In the genomic region with DNA sequence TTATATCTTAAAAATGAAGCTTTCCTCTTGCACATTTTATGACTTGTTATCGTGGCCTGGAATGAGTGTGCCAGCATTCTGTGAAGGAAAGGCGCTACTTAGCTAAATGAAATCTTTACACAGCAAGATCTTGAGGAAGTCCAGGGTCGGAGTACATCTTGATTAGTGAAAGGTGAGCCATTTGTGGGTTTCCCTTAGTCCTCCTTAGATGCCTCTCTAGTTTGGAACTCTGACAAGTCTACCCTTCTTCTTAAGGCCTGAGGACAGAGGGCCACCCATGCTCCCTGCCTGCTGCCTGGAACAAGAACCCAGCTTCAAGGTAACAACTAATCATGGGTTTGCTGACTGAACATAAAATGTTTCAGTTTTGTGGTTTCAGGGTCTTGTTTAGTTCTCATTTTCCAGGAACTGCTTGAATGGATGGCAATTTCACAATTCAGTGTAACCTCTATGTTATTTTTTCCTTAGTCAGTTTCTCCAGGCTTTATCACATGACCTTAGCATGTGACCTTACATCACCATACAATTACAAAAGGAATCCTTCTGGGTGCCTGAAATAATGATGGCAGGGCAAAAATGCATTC, we compare ENCODE assay signal across 21 mouse cellular contexts.
A peak's percentile ranks its signal among the peaks of the same experiment; 100 is the strongest.
DNase-seq lines count a peak whose midpoint lies in the region; ATAC-seq and TF ChIP-seq lines count a peak whose summit lies in the region.
"Had no signal": no experiment of that assay in that cellular context is flagged by ENCODE, and none has a peak within 500 bp of the region (broad histone marks: within the 10 kb centered on the region; RNA-seq: fewer than 3 reads in every experiment).

No protein-coding gene starts in this region.

- H3K27ac ChIP-seq in embryonic facial prominence, embryonic 14.5 days (replicated peaks; ENCODE audit: low read depth, low read length): no peak overlapping the region
- H3K27ac ChIP-seq in embryonic facial prominence, embryonic 10.5 days (replicated peaks): no peak overlapping the region
- peak overlapping the region; percentile 79 for H3K27ac ChIP-seq in intestine, embryonic 16.5 days (ENCODE audit: low read length)
- H3K27ac ChIP-seq: forebrain, embryonic 10.5 days; hindbrain, embryonic 10.5 days; limb, embryonic 12.5 days; liver, embryonic 13.5 days; stomach, postnatal 0 days had no signal

- no peak for TF ChIP-seq CTCF in lung, adult 2 months (IDR thresholded peaks at IDR 0.05; ENCODE audit: insufficient read depth, low read length)

- peak; percentile 53 for DNase-seq in embryonic facial prominence, embryonic 14.5 days (ENCODE audit: low spot score)
- DNase-seq in embryonic facial prominence, embryonic 10.5 days (ENCODE audit: low spot score): no peak
- peak; percentile 32 for DNase-seq in lung, postnatal 36 days
- DNase-seq in lung, adult 2 months: no peak
- DNase-seq in left cerebral cortex, adult 8-10 months (ENCODE audit: low spot score in 2 of 2): no peak
- DNase-seq in ovary, postnatal 14 days (ENCODE audit: low spot score): no peak
- DNase-seq: adrenal gland, adult 8-10 months; cerebellum, adult 9-11 months; forebrain, postnatal 0 days; kidney, postnatal 4 days; layer of hippocampus, adult 9-11 months; liver, embryonic 13.5 days; lung, postnatal 10 days; right cerebral cortex, adult 18-20 months had no signal

- H3K9ac ChIP-seq in embryonic facial prominence, embryonic 14.5 days (ENCODE audit: low read depth, low read length): no peak overlapping the region
- H3K9ac ChIP-seq in intestine, embryonic 16.5 days (ENCODE audit: low read depth, low read length): no peak overlapping the region
- H3K9ac ChIP-seq: forebrain, postnatal 0 days; limb, embryonic 12.5 days; liver, embryonic 13.5 days had no signal

- no peak; the same call in 1 of the 2 replicates for ATAC-seq in embryonic facial prominence, embryonic 14.5 days (ENCODE audit: low read depth)
- ATAC-seq in intestine, embryonic 16.5 days: peak; percentile 36
- no peak for ATAC-seq in monocyte, adult 5-6 weeks (replicated peaks; ENCODE audit: insufficient number of reproducible peaks, low FRiP score, low TSS enrichment, poor library complexity, severe bottlenecking)
- ATAC-seq: forebrain, postnatal 0 days; midbrain, embryonic 16.5 days had no signal

- no peaks in the 10 kb centered on the region for H3K4me1 ChIP-seq in embryonic facial prominence, embryonic 14.5 days (ENCODE audit: control insufficient read depth, insufficient read depth, low read length)
- H3K4me1 ChIP-seq in embryonic facial prominence, embryonic 10.5 days: no peaks in the 10 kb centered on the region
- H3K4me1 ChIP-seq in lung, adult 2 months (ENCODE audit: control insufficient read depth, insufficient read depth, low read length): no peaks in the 10 kb centered on the region
- peaks cover 10% of the 10 kb centered on the region; the same call in 1 of the 2 replicates for H3K4me1 ChIP-seq in intestine, embryonic 16.5 days (ENCODE audit: control insufficient read depth, insufficient read depth, low read length)
- H3K4me1 ChIP-seq: forebrain, embryonic 10.5 days; hindbrain, embryonic 10.5 days; limb, embryonic 12.5 days had no signal

- H3K4me2 ChIP-seq in embryonic facial prominence, embryonic 14.5 days (ENCODE audit: low read depth, low read length): no peak overlapping the region
- H3K4me2 ChIP-seq in intestine, embryonic 16.5 days (ENCODE audit: low read depth, low read length): no peak overlapping the region
- H3K4me2 ChIP-seq: limb, embryonic 12.5 days; liver, embryonic 13.5 days had no signal

- no peaks in the 10 kb centered on the region for H3K9me3 ChIP-seq in embryonic facial prominence, embryonic 14.5 days (ENCODE audit: control insufficient read depth, low read length)
- H3K9me3 ChIP-seq in embryonic facial prominence, embryonic 10.5 days: no peaks in the 10 kb centered on the region
- H3K9me3 ChIP-seq in intestine, embryonic 16.5 days (ENCODE audit: control insufficient read depth, low read length): no peaks in the 10 kb centered on the region
- H3K9me3 ChIP-seq: forebrain, embryonic 10.5 days; hindbrain, embryonic 10.5 days; limb, embryonic 12.5 days; liver, embryonic 13.5 days had no signal

- no peak overlapping the region for H3K4me3 ChIP-seq in embryonic facial prominence, embryonic 14.5 days (ENCODE audit: low read depth, low read length)
- H3K4me3 ChIP-seq in embryonic facial prominence, embryonic 10.5 days: no peak overlapping the region
- no peak overlapping the region for H3K4me3 ChIP-seq in lung, adult 2 months (replicated peaks; ENCODE audit: extremely low read depth, low read depth, low read length)
- no peak overlapping the region for H3K4me3 ChIP-seq in intestine, embryonic 16.5 days (ENCODE audit: low read length)
- H3K4me3 ChIP-seq: forebrain, embryonic 10.5 days; hindbrain, embryonic 10.5 days; limb, embryonic 12.5 days; liver, embryonic 13.5 days had no signal

- WGBS in embryonic facial prominence, embryonic 14.5 days: 69% methylated on average over 3 of the region's 3 CpGs
- WGBS in embryonic facial prominence, embryonic 10.5 days: 93% methylated on average over 3 of the region's 3 CpGs
- 77% methylated on average over 3 of the region's 3 CpGs for WGBS in lung, adult 2 months
- WGBS in intestine, embryonic 16.5 days: 67% methylated on average over 3 of the region's 3 CpGs

- no peak for TF ChIP-seq POLR2A in lung, adult 2 months (IDR thresholded peaks at IDR 0.05; ENCODE audit: borderline replicate concordance, extremely low read depth, low read depth, low read length)

- H3K36me3 ChIP-seq in embryonic facial prominence, embryonic 14.5 days (ENCODE audit: control insufficient read depth, insufficient read depth, low read length): peaks cover 53% of the 10 kb centered on the region
- peaks cover 86% of the 10 kb centered on the region for H3K36me3 ChIP-seq in embryonic facial prominence, embryonic 10.5 days (replicated peaks)
- H3K36me3 ChIP-seq in intestine, embryonic 16.5 days (ENCODE audit: control insufficient read depth, insufficient read depth, low read length): peaks cover 7% of the 10 kb centered on the region; the same call in 1 of the 2 replicates

- H3K27me3 ChIP-seq in embryonic facial prominence, embryonic 14.5 days (replicated peaks; ENCODE audit: control insufficient read depth, insufficient read depth, low read length): no peaks in the 10 kb centered on the region
- H3K27me3 ChIP-seq in embryonic facial prominence, embryonic 10.5 days (replicated peaks; ENCODE audit: low read depth, poor library complexity, severe bottlenecking): no peaks in the 10 kb centered on the region
- no peaks in the 10 kb centered on the region for H3K27me3 ChIP-seq in intestine, embryonic 16.5 days (replicated peaks; ENCODE audit: control insufficient read depth, insufficient read depth, low read length)
- H3K27me3 ChIP-seq: limb, embryonic 12.5 days; liver, embryonic 13.5 days had no signal

Comparison
In these comparisons a context has a peak if more than half of its experiments do, and no peak if none do; other contexts are left out.
1. DNase-seq: peak in embryonic facial prominence, embryonic 14.5 days (single experiment) and lung, postnatal 36 days (single experiment); none in embryonic facial prominence, embryonic 10.5 days (single experiment), lung, adult 2 months (single experiment), left cerebral cortex, adult 8-10 months (0 of 2) and ovary, postnatal 14 days (single experiment).